Mouse (Mus musculus): ENCODE measurements around the gene Hnrnpl.

The Hnrnpl gene

DNA sequence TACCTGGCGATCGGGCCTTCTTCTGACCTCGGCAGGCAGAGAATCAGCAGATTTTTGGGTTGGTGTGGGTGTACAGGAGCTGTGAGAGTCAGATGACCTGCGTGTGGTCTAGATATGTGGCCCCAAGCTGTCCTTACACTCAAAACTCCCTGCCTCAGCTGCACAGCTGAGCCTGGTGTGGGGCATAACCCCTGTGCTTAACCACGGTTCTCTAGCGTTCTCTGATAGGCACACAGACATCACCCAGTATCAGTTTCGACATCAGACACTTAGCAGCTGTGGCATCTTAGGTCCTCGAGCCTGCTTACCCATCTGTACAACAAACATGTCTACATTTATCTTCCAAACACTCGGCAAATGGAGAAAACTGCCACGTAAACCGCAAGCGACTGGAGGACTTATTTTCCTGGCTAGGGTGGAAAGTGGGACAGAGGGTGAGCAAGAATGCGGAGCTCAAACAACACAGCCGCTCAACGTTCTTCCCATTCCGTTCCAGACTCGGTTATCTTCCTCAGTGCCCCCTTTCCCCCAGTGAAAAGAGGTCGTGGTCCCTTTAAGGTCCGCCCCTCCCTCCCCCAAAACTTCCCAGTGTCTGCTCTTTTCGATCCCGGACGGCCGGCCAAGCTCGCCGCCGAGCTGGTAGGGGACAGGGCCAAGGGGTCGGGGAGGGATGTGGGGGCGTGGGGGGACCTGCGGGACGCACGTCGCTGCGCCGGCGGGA lies at the start of gene Hnrnpl:
Hnrnpl (plus strand) TSS at position 321 of the 721 bp plus-strand sequence.
- DNase-seq (ENCODE audit: low spot score) = no peak

DNA sequence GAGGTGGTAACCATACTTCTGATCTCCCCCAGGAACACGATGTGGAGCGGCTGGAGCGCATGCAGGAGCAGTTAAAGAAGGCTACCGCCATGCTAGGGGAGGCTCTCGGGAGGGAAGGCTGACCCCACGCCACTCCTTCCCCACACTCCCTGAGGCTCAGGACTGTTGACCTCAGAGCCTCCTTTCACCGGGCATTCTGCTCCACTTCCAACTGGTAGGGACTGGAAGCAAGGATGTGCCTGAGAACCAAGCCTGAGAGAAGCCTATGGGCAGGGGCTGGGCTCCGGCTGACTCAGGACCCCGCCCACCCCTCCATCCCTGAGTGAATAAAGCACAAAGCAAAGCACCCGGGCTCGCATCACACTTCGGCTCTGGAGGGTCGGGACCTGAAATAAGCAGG lies 49.7 kb upstream of the Hnrnpl start:
- no peak for DNase-seq (ENCODE audit: low spot score)

DNA sequence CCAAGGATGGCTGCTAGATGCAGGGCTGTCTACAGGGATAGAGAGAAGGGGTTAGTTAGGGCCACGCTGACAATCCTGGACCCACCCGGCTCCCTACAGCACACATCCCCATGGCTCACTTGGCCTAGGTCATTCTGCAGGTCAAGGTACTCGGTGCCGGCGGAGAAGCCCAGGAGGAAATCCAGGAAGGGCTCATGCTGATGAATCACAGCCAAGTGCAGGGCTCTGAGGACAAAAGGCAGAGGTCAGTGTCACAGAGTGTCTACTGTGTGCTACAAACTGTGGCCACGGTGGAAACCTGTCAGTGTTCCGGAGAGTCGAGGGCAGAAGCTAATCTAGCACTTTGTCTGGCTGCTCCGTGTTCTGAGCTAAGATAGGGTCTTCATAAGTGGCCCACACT lies 46.4 kb upstream of the Hnrnpl start:
- DNase-seq (ENCODE audit: low spot score) = no peak

DNA sequence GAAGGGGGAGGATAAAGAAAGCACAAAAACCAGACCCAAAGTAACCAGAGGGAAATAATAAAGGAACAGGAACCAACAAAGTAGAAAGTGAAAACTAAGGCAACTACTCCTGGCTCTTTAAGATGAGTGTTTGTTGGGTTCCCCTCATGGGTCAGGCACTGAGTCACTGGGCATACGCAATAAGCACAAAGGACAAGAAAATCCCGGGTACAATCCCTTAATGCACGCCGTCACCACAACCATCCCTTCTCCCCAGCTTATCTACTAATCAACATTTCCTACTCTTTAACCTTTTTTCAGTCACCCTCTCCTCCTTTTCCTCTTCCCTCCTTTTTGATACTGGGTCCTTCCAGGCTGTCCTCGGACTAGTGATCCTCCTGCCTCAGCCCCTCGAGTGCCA lies 43.1 kb upstream of the Hnrnpl start:
- DNase-seq (ENCODE audit: low spot score) = no peak

DNA sequence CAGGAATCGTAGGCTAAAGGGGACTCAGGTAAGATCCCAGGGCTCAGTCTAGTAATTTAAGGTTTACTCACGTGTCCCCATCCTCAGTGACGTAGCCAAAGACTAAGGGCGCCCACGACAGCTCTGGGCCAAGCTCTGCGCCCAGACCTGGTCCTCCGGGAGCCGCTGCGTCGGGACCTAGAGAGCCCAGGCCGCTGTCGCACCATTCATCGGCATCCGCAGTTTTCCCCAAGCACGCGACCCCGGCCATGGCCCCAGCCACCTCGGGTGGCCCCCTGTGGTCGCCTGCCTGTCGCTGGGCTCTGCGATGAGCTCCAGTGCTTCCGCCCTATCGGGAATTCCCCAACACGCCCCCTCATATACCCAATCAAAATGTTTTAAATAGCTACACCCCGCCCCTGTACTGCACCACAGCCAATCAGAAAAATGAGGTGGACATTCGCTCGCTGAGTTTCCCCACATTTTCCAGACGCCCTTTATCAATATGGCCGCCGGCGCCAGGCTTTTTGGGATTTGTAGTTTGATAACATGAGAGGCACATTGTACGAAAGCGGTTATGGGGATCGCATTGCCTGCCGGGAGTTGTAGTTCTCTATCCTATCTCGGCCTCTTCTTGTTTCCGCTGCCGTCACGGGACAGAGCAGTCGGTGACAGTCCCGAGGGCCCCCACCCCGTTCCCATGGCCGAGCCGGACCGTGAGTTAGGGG lies 42.0 kb upstream of the Hnrnpl start, which contains the start of gene Sirt2:
Sirt2 (plus strand) TSS at position 563 of the 707 bp plus-strand sequence.
- DNase-seq (ENCODE audit: low spot score) = peak; percentile 93

DNA sequence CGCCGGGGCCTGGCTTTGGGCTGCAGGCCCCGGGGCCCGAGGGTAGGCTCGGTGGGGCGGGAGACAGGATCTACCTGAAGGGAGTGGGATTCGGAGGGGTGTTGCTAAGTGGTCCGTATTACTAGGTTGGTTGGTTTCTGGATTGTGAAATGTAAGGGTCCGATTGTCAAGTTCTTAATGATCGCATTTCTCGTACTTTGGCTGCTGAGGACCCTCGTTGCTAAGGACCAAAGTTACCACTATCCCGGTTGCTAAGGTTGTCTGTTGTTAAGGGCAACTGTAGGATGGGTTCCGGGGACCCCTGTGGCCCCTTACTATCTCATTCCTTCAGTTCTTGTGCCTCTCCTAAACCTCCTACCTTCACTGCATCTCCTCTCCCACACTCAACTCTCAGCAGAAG lies 41.4 kb upstream of the Hnrnpl start:
- no peak for DNase-seq (ENCODE audit: low spot score)

GRCm38 (mm10) chr7:28767462-28767965 lies 40.8 kb upstream of the Hnrnpl start, which contains the start of gene Nfkbib:
Gene Nfkbib (minus strand): TSS chr7:28767512.
- DNase-seq (ENCODE audit: low spot score) = no peak

GRCm38 (mm10) chr7:28769414-28769958 lies 38.9 kb upstream of the Hnrnpl start:
- DNase-seq (ENCODE audit: low spot score) = no peak

DNA sequence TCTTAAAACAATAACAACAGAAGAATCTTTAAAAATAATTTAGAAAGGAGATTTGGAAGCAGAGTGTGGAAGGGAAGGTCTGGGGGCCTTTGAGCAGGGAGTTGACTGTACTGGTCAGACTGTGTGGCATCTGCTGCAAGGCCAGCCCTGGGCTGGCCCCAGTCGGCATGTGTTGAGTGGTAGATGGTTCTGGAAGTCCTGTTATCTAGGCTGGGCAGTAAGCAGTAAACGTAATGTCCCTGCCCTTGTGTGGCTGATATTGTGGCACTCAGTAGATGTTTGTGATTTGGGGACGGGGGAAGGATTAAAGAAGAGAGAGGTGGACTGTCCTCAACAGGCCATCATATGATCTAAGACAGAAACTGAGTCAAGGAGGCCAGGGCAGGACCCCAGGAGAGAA lies 38.0 kb upstream of the Hnrnpl start:
- DNase-seq (ENCODE audit: low spot score) = no peak

DNA sequence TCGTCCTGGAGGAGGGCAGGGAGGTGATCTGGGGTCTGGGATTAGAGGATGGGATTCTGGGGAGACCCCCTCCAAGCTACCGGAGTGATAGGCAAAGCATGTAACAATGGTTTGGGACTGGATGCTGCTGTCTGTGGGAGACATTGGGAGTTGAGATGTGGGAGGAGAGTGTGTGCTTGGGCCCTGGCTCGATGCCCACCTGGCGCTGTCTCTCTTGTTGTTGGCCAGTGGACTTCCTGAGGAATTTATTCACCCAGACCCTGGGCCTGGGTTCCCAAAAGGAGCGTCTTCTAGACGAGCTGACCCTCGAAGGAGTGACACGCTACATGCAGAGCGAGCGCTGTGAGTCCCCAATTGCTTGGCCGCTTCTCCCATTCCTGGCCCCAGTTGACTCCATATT lies 36.5 kb upstream of the Hnrnpl start:
- DNase-seq (ENCODE audit: low spot score) = peak; percentile 25

- no peak for DNase-seq (ENCODE audit: low spot score)
Measured at GRCm38 (mm10) chr7:28773163-28773562, 35.2 kb upstream of the Hnrnpl start.

DNA sequence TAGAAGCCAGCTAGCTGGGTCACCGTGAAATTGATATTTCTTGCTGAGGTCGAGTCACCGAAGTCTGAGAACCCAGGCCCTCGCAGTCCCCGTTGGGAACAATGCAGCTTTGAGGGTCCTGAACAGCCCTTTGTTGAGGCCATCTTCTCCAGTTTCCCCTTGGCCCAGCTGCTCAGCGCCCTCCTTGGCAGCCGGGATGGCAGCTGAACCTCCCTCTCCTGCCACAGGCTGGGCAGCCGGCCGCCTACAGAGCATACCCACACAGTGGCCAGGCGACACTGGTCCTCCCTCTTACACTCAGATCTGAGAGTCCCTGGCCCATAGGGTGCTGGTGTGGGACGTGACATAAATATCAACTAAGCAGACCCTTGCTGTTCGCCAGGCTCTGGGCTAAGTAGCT lies 34.2 kb upstream of the Hnrnpl start:
- DNase-seq (ENCODE audit: low spot score) = no peak

DNA sequence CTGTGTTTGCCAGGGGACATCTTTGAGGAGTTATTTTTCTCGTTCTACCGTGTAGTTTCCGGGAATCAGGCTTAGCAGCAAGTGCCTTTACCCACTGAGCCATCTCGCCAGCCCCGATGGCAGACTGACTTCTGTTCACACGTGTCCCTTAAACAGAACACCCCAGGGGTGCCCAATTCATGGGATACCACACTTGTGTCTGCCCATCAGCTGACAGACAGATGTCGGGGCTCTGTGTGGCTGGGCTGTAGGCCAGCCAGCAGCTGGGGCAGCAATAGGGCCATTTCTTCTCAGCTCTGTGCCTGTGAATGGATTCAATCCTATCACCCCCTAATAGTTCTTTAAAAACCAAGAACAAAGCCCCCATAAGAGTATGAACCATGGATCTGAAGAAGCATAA lies 33.2 kb upstream of the Hnrnpl start:
- DNase-seq (ENCODE audit: low spot score) = no peak

DNA sequence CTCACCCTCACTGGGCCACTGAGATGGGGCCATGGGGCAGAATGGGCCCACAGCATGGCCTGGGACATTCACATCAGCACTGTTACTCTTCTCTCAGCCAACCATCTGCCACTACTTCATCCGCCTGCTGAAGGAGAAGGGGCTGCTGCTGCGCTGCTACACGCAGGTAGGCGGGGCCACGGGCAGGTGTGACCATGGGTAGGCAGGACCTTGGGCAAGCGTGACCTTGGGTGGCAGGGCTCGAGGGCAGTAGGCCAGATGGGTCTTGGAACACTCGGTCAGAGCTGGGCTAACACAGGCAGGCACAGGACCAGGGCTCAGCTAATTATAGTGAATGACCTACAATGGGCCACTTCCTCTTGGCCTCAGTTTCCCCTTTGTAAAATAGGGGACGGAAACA lies 29.5 kb upstream of the Hnrnpl start:
- DNase-seq (ENCODE audit: low spot score) = no peak

DNA sequence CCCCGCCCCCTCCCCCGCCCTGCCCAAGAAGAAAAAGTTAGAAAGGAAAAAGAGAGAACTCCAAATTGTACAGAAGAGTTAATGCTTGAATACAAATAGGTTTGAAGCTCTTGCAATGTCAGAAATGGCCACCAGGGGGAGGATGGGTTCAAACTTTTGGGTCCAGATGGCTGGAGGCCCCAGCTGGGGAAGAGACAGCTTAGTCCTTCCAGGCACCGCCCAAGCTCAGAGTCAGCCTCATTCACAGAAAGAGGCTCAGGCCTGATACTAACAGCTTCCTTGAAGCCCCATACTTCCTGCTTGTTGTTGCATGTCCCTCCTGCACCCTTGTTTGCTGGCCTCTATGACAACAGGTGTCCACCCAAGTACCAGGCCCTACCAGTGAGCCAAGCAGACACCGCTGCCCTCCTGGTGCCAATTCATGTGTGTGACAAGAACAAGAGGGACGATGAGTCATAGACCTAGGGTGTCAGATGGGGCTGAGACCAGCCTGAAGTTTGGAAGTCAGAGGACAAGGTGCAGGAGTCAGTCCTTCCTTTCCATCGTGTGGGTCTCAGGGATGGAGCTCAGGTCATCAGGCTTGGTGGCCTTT lies 28.2 kb upstream of the Hnrnpl start:
- peak; percentile 74 for DNase-seq (ENCODE audit: low spot score)

DNA sequence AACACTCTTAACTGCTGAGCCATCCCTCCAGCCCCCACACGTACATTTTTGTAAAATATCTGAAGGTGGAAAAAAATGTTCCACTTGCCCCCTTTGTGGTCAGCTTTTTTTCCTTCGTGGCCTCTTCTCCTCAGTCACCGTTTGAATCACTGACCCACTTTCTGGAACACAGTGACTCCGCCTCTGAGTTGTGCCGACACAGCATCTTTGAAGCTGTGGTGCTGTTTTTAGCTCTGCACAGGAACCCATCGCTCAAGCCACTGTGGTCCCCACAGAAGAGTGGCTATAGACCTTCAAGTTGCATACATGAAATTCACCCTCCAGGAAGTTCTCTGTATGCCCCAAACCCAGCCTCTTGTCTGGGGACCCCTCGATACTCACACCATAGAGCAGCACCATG lies 27.5 kb upstream of the Hnrnpl start:
- DNase-seq (ENCODE audit: low spot score) = no peak

GRCm38 (mm10) chr7:28781261-28781663 lies 27.1 kb upstream of the Hnrnpl start:
- DNase-seq (ENCODE audit: low spot score) = no peak

GRCm38 (mm10) chr7:28785161-28785560 lies 23.2 kb upstream of the Hnrnpl start:
- no peak for DNase-seq (ENCODE audit: low spot score)

DNA sequence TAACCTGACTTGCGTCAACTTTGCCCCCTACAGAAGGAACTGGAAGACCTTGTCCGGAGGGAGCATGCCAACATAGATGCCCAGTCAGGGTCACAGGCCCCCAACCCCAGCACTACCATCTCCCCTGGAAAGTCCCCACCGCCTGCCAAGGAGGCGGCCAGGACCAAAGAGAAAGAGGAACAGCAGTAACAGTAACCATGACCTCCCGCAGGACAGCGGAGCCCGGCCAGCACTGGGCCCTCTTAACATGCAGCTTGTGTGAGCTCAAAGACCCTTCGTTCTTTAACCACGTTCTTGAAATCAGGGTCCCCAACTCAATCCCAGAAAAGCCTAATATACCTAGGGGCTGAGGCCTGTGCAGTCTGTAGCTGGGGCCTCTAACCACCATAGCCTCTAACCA lies 20.5 kb upstream of the Hnrnpl start:
- DNase-seq (ENCODE audit: low spot score) = no peak

DNA sequence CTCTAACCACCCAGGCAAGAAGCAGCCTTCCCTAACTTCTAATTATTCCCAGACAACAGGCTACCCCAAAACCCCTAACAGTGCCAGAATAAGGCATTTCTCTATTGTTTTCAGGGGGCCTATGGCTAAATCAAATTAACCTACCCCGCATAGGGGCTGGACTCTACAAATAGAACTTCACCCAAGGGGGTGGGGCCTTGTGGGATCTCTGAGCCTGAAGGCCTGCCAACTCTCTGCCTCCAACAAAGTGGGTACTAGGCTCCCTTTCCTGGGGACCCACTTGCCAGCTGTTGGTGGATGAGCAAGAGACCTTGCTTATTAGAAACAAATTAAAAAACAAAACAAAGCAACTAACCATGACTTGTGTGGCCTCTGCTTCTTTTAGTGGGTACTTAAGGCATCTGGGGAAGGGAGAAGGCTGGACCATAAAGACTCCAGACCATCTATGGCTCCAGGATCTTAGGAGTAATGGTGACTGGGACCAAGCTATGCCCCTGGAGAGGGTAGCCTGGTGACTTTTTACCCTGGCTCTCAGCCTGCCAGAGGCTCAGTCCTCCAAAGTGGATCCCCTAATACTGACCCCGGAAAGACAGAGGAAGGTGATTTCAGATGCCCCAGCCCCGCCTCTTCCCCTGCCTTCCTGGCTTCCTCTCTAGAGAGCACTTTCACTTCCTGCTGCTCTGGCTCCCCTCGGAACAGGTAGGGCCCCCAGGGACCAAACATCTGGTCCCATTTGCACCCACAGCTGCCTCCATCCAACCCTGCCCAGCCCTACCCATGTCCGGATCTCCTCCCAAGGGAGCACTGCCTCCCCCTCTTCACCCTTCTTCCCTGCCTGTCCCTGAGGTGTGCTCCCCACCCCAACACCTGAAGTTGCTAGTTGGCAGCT lies 19.8 kb upstream of the Hnrnpl start, which contains the start of gene Rinl:
Rinl (plus strand) TSS at position 663 of the 889 bp plus-strand sequence.
- no peak for DNase-seq (ENCODE audit: low spot score)

DNA sequence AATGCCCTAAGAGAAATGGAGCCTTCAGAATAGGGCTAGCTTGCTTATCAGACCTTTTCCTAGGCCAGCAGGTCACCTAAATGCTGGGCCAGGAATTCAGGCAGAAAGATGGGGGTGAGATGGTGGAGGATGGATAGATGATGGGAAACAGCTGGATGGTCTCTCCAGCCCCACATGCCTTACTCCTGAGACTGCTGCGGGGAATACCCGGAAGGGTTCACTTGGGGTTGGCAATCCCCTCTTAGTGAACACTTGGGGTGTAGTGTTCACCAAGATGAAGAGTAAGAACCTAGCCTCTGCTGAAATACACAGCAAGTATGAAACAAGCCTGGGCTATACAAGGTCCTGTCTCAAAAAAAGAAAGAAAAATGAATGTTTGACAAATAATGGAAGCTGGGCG lies 19.1 kb upstream of the Hnrnpl start:
- DNase-seq (ENCODE audit: low spot score) = no peak

All from ovary, postnatal 36 days (tissue).